Mouse (Mus musculus): ENCODE data around the gene Krtap28-10.

- TF ChIP-seq EP300 (IDR thresholded peaks at IDR 0.05; ENCODE audit: low read length) (no peak), CTCF (conservative IDR thresholded peaks at IDR 0.05 in 1 of 2, IDR thresholded peaks at IDR 0.05 in 1 of 2; ENCODE audit: low read depth in 2 of 2, low read length in 2 of 2) (no peak), USF1 (IDR thresholded peaks at IDR 0.05; ENCODE audit: low read depth, low read length) (no peak), ELF1 (IDR thresholded peaks at IDR 0.05; ENCODE audit: low read depth, low read length) (no peak), ETS1 (conservative IDR thresholded peaks at IDR 0.05; ENCODE audit: low read depth, low read length) (no peak), POLR2A (IDR thresholded peaks at IDR 0.05; ENCODE audit: low read depth, low read length) (no peak), CHD2 (IDR thresholded peaks at IDR 0.05; ENCODE audit: low read length) (no peak), KAT2A (IDR thresholded peaks at IDR 0.05; ENCODE audit: insufficient replicate concordance, low read length) (no peak), NELFE (IDR thresholded peaks at IDR 0.05; ENCODE audit: low read depth, low read length) (no peak), ZMIZ1 (IDR thresholded peaks at IDR 0.05; ENCODE audit: low read depth, low read length) (no peak), JUND (conservative IDR thresholded peaks at IDR 0.05; ENCODE audit: low read depth, low read length) (no peak), NRF1 (IDR thresholded peaks at IDR 0.05; ENCODE audit: low read depth, low read length) (no peak), POLR2AphosphoS2 (IDR thresholded peaks at IDR 0.05; ENCODE audit: low read depth, low read length) (no peak)
Measured at GRCm38 (mm10) chr1:83042380-83042779, at the start of gene Krtap28-10.
